Mouse (Mus musculus) limb, embryonic 10.5 days (tissue): ENCODE data around the gene Gm7030. TPM values are rescaled to one million over a fixed set of nuclear protein-coding genes. Genes with fewer than 3 reads are reported as not detected.
A peak's percentile ranks its signal among the peaks of the same experiment; 100 is the strongest.
"Not testable (repeated sequence)": the region's sequence is repeated elsewhere in the genome, so short reads cannot be mapped to it uniquely, and the experiment has no call there.

Experiments used
- DNase-seq: peaks from one replicate; pipeline ENCODE4 v3.0.0-alpha.2; 2017; ENCODE audit warnings: low spot score
- H3K27ac ChIP-seq: fragments of 300-500 bp; sonication (generic); 2 replicates; pipeline ENCODE4 v1.5.1; 2016; ENCODE audit warnings: mild to moderate bottlenecking
- H3K27me3 ChIP-seq: fragments of 300-500 bp; sonication (generic); 2 replicates; pipeline ENCODE4 v1.6.1; 2016; ENCODE audit warnings: low read depth, mild to moderate bottlenecking; ENCODE audit not compliant: poor library complexity, severe bottlenecking
- H3K36me3 ChIP-seq: fragments of 300-500 bp; sonication (generic); 2 replicates; pipeline ENCODE4 v1.6.1; 2016; ENCODE audit warnings: mild to moderate bottlenecking, moderate library complexity
- H3K4me1 ChIP-seq: fragments of 300-500 bp; sonication (generic); 2 replicates; pipeline ENCODE4 v1.6.1; 2016
- H3K4me3 ChIP-seq: fragments of 300-500 bp; sonication (generic); 2 replicates; pipeline ENCODE4 v1.5.1; 2016; ENCODE audit warnings: mild to moderate bottlenecking, moderate library complexity
- H3K9me3 ChIP-seq: fragments of 300-500 bp; sonication (generic); replicated peaks from 2 replicates; pipeline ENCODE4 v1.6.1; 2016; ENCODE audit warnings: mild to moderate bottlenecking
- WGBS: fragments of 180-500 bp; shearing (Covaris S2); methylation state at CpG from one replicate; pipeline ENCODE4 v1.1.7; 2016; 5-methylcytosine and 5-hydroxymethylcytosine counted together
- polyA plus RNA-seq: library from polyadenylated mRNA; unstranded; fragments of >200 nt; fragmentation: Nextera tagmentation; extraction: Ambion mirVana; gene quantifications from 2 replicates; pipeline ENCODE4 v1.2.1, GENCODE M21; 2016

Gene Gm7030
- polyA plus RNA-seq, 1 experiment from 2014 or later = not detected

DNA sequence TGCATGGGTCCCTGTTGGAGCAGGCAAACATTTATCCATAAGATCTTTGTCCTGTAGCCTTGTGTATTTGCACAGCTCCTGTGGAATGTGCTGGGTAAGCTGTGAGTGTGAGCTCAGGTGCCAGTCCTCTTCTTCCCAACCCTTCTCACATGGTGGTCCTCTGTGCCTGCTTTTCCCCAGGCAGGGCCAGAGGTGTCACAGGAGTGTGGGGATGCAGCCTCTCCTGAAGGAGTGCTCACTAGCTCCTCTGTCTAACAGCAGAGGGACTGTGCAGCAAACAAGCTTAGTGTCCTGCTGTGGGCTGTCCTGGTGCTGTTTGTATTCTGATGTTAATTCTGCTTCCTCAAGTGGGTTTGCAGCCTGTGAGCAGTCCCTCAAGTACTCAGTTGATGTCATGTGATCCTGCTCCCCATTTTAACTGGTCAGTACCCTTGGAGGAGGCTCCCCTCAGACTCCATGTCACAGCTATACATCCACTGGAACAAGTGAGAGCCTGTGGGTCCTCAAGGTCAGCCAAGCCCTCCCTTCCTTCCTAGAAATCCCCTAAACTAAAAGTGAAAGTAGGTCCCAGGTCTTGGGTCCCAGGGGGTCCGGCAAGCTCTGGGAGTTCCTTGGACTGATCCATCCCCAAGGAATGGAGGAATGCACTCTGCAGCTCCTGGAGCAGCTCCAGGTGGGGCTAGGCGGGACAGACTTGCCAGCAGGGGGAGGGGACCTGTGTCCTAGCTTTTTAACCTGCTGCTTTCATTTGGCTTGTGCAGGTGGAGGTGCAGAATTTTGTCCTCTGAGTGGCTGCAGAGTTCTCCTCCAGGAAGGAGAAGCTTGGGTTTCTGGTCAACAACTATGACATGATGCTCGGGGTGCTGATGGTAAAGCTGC is 25.3 kb upstream of the Gm7030 start:
- 22% methylated on average over 3 of the region's 3 CpGs for WGBS
- DNase-seq = no peak
- Histone ChIP-seq H3K4me3 (no peak overlapping the region), H3K36me3 (no peaks in the 10 kb centered on the region), H3K4me1 (no peaks in the 10 kb centered on the region), H3K9me3 (no peaks in the 10 kb centered on the region), H3K27me3 (peaks cover 90% of the 10 kb centered on the region), H3K27ac (no peak overlapping the region)

DNA sequence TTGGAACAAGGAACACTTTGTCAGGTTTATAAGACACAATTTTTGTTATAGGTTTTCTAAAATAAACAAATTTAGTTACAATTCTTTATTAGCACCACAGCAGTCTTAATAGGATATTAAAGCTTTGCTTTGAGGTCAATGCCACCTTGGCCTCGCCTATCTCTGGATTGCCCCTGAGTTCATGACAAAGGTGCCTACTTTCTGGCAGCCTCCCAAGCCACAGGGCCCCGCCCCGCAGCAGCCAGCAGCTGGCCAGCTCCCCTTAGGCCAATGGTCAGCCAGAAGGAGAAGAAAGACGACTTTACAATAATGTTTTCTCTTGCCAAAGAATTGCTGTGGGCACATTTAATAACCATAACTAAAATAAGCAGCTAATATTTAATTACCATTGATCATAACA is 22.0 kb upstream of the Gm7030 start:
- H3K9me3 ChIP-seq, H3K4me3 ChIP-seq, H3K36me3 ChIP-seq, H3K4me1 ChIP-seq, H3K27ac ChIP-seq: not testable (repeated sequence)
- peak; percentile 17 for DNase-seq
- peaks cover 81% of the 10 kb centered on the region for H3K27me3 ChIP-seq
- 50% methylated on average over 4 of the region's 4 CpGs for WGBS

DNA sequence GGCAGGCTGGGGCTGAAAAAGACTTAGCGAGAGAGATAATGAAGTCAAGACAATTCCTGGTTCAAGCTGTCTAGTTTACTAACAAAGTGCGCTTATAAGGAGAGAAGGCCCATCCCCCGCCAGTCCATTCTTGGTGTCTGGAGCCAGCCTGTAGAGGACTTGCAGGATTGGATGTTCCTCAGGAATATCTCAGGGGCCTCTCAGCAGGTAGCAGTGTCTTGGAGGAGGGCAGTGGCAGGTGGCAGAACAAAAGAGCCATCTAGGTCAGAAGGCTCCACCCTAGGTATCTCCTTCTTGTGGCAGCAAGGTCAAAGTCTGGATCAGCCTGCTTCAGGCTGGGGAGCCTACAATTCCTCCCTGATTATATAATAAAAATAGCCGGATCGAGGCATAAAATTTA is 19.2 kb upstream of the Gm7030 start:
- not testable (repeated sequence) for H3K4me1 ChIP-seq, H3K9me3 ChIP-seq, H3K27ac ChIP-seq, H3K4me3 ChIP-seq, H3K36me3 ChIP-seq, DNase-seq
- 84% methylated on average over 5 of the region's 5 CpGs for WGBS
- peaks cover 79% of the 10 kb centered on the region for H3K27me3 ChIP-seq

DNA sequence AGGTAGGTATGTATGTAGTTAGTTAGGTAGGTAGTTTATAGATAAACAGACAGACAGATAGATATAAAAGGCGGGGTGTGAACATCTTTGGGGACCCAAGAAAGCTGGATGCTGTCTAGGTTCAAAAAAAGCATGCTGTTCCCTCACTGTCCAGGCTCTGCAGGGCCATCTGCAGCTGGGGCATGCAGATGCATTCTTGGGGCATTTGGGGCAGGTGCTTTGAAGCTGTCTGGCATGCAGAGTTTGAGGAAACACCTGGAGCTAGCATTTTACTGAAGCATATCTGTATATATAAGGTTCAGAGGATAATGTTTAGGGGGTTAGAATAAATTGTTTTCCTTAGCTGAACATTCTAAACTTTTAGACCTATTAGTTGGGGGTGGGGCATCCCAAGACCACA is 17.7 kb upstream of the Gm7030 start:
- peaks cover 80% of the 10 kb centered on the region for H3K27me3 ChIP-seq
- DNase-seq, H3K4me3 ChIP-seq, H3K36me3 ChIP-seq, H3K9me3 ChIP-seq, H3K4me1 ChIP-seq, H3K27ac ChIP-seq: not testable (repeated sequence)
- 97% methylated on average over 1 of the region's 1 CpGs for WGBS

DNA sequence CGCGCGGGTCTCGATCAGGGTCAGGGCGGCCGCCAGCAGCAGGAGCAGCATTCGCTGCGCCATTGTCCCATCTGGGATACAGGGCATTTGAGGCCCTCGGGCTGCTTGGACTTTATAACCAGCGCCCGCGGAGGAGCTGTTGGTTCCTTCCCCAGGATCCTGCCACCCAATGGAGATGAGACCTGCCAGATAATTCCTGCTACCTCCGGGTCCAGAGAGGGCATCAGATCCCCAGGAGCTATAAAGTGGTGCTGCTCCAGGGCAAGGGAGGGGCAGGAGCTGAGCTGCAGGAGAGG is 16.6 kb upstream of the Gm7030 start:
- H3K27ac ChIP-seq, H3K36me3 ChIP-seq, H3K9me3 ChIP-seq, H3K4me1 ChIP-seq, DNase-seq: not testable (repeated sequence)
- WGBS = 0% methylated on average over 13 of the region's 13 CpGs
- H3K4me3 ChIP-seq = peak overlapping the region; percentile 34
- peaks cover 83% of the 10 kb centered on the region for H3K27me3 ChIP-seq

DNA sequence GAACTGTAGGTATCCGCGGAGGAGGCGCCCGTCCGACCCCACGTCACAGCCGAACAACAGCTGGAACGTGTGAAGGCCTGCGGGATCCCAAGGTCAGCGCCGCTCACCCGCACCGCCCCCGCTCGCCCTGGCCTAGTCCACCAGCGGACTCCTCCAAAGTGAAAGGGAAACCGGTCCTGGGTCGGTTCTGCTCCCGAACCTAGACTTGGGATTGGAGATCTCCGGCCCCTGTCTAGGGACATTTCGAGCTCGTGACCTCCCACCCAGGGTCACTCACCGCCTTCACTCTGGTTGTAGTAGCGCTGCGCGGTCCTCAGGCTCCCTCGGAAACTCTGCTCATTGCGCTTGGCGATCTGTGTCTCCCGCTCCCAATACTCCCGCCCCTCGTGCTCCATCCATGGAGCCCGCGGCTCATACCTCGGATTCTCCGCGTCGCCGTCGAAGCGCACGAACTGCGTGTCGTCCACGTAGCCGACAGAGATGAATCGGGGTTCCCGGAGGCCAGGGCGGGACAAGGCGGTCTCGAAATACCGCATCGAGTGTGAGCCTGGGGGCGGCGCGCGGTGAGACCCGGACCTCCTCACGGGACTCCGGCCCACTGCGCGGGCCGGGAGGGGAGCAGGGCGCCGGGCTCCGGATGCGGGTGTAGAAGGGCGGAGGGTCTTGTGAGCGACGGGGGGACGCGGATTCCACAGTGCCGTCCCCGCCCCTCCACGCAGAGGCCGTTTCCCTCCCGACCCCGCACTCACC is 16.1 kb upstream of the Gm7030 start:
- WGBS = 2% methylated on average over 78 of the region's 78 CpGs
- H3K4me1 ChIP-seq = 0 out of 2 replicates have a peak, but pooled peaks cover 9% of the 10 kb centered on the region
- no peaks in the 10 kb centered on the region for H3K36me3 ChIP-seq
- peaks cover 82% of the 10 kb centered on the region for H3K27me3 ChIP-seq
- no peaks in the 10 kb centered on the region for H3K9me3 ChIP-seq
- no peak overlapping the region for H3K27ac ChIP-seq
- peak overlapping the region; percentile 34 for H3K4me3 ChIP-seq
- peak; percentile 46 for DNase-seq

DNA sequence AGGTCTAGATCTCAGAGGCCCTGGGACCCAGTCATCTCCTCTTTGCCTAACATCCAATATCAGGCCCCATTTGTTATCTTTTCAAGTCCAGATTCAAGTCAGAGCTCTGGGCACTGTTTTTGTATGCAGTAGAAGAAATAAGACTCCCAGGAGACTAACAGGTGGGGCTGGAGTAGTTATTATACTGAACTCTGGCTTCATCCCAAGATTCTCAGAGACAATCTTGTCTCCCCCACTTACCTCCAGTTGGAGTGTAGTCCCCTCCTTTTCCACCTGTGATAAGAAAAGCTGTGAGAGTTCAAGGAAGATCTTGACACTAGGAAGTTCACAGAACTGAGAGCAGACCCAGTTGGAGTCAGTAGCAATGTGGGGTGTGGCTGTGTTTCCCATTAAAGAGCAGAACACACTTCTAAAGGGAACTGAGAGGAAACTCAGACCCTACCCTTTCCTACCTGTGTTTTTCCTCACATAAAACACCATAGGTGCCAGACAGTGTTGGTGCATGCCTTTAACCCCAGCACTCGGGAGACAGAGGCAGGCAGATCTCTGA is 7.1 kb upstream of the Gm7030 start:
- not testable (repeated sequence) for H3K4me1 ChIP-seq, H3K4me3 ChIP-seq, DNase-seq, H3K9me3 ChIP-seq, H3K36me3 ChIP-seq, H3K27ac ChIP-seq
- 81% methylated on average over 1 of the region's 1 CpGs for WGBS
- H3K27me3 ChIP-seq = peaks cover 61% of the 10 kb centered on the region

DNA sequence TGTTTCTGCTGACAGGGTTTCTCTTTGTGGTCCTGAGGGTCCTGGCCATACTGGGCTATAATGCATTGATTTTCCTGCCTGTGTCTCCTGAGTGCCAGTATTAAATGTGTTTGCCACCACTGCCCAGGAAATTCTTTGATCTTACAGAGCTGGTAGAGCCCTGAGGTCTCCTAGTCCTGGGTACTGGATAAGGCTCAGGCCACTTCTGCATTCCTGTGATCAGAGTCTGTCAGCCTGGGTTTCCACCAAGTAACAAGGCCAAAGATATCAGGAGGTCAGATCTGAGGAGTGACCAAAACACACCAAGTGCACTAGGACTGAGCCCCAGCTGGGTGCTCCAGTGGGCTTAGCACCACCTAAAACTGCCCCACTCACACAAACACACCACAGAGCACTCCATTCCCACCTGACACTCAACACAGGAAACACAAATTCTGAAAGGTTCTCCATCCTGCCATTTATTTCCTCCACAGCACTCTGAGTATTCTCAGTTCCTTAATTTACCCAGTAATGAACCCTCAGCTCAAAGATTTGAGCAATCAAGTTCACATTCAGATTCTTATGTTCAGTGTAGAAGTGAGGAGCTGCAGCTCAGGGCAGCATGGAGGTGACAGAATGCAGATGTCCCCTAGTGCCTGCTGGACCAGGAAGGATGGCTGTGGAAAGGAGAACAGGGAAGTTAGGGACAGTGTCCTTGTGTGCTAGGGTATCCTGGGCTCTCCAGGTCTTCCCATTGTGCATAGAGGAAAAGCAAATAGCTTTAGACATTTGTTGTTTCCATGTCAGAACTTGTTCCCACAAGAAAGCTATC is 6.4 kb upstream of the Gm7030 start:
- H3K27me3 ChIP-seq = peaks cover 62% of the 10 kb centered on the region
- not testable (repeated sequence) for H3K27ac ChIP-seq, H3K36me3 ChIP-seq, H3K4me1 ChIP-seq, H3K4me3 ChIP-seq, DNase-seq, H3K9me3 ChIP-seq

DNA sequence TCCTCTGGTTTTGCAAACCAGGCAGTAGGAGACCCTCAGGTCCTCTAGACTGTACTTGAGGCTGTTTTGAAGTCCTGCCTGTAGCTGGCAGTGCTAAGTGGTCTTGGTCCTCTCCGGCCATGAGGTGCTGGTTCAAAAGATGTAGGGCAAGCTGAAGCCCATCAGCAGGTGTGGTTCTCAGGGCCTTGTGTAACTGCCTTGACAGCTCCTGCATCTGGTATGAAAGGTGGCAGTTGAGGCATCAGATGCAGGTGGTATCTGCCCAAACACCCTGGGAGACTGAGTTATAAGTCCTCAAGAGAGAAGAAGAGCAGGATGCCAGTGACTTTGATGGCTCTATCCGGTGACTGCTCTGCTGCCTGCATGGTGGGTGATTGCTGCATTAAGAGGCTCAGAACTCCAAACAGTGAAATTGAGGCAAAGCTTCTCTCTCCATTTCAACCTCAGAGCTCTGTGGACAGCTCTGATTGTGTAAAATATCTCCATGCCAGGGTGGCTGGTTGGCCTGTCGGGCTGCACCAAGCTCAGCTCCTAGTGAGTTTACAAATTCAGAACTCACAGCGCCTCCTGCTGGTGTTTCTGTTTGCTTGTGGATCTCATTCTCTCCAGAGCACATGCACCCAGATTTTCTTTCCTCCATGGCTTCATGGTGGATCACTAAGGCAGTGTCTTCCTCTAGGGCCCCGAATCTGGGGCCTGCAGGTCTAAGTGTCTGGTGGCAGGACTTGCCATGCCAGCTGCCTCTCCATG is 2.5 kb upstream of the Gm7030 start:
- DNase-seq = no peak
- H3K27ac ChIP-seq = no peak overlapping the region
- H3K4me1 ChIP-seq = no peaks in the 10 kb centered on the region
- H3K4me3 ChIP-seq = no peak overlapping the region
- H3K9me3 ChIP-seq = no peaks in the 10 kb centered on the region
- WGBS = 73% methylated on average over 5 of the region's 5 CpGs
- H3K27me3 ChIP-seq = peaks cover 61% of the 10 kb centered on the region
- H3K36me3 ChIP-seq = no peaks in the 10 kb centered on the region

DNA sequence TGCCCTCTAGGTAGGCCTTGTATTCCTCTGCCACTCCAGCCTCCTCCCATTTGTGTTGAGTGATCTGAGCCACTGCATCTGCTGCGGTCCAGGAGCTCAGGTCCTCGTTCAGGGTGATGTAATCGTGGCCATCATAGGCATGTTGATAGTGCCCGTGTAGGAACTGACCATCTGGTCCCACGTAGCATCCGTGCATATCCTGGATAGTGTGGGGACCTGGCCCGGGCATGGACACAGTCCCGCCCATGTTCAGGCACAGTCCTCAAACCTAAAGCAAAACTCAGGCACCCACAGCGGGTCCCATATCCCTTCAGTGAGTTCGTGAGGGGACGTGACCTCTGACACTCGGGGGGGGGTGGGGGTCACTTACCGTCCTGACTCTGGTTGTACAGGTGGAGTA is 700 bp downstream of the Gm7030 start:
- not testable (repeated sequence) for H3K36me3 ChIP-seq, DNase-seq, H3K9me3 ChIP-seq, H3K4me1 ChIP-seq, H3K4me3 ChIP-seq, H3K27ac ChIP-seq
- WGBS = 68% methylated on average over 12 of the region's 13 CpGs
- H3K27me3 ChIP-seq = peaks cover 52% of the 10 kb centered on the region

DNA sequence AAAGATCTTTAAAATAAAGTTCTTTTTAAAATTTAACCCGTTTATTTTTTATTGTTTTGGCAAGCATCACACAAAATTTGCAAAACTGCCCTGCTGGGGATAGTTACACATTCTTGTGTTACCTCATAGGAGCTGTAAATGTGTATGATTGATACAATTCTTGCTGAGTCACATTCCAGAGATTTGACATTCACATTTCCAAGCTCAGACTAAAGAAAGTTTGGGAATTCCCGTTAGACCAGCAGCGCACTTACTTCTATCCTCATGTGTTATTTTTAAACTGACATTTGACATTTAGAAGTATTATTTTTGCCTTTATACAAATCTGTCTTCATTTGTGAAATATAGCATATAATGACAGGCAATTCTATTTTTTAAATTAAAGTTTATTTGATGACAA is 5.1 kb downstream of the Gm7030 start:
- H3K27ac ChIP-seq, H3K4me3 ChIP-seq, DNase-seq, H3K4me1 ChIP-seq, H3K9me3 ChIP-seq, H3K36me3 ChIP-seq: not testable (repeated sequence)
- H3K27me3 ChIP-seq = peaks cover 53% of the 10 kb centered on the region
- 78% methylated on average over 3 of the region's 3 CpGs for WGBS

DNA sequence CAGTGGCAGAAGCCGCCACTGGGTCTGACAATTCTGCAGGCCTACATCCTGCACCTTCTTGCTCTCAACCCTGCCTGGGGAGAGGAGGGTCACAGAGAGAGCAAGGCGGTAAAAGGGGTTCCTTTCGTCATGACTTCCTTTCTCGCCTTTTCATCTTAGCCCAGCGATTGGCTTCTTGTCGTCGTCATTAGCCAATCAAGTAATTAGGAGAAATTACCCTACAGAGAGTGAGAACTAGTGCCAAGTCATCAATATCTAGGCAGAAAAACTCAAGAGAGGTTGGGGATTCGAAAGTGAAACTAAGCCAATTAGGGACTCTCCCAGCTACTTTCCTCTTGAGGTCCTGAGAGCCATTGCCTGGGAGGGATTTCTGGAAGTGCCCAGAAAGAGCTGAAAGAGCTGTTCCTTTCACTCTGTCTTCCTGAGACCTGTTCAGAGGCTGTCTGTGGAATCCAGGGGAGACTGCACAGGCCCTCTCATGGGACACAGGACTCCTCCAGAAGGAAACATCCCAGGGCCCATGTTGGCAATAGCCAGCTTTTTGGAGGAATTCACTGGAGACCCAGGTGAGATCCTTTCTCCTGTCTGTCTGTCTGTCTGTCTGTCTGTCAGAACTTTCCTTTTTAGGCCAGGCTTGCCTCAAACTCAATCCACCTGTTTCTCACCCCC is 7.7 kb downstream of the Gm7030 start, which contains the start of gene Gm19684:
Gene Gm19684 (plus strand): TSS at position 327 of the 669 bp plus-strand sequence.
- DNase-seq, H3K9me3 ChIP-seq, H3K4me3 ChIP-seq, H3K4me1 ChIP-seq, H3K27ac ChIP-seq, H3K36me3 ChIP-seq: not testable (repeated sequence)
- WGBS = 3% methylated on average over 8 of the region's 8 CpGs
- peaks cover 50% of the 10 kb centered on the region for H3K27me3 ChIP-seq
